Mouse (Mus musculus): Measurements from ENCODE around the gene Ehbp1.
A peak's percentile ranks its signal among the peaks of the same experiment; 100 is the strongest.

Gene Ehbp1

GRCm38 (mm10) chr11:22050864-22051263, 291.2 kb downstream of the Ehbp1 start:
- DNase-seq, result no peak

GRCm38 (mm10) chr11:22039854-22040426, 302.2 kb downstream of the Ehbp1 start:
- no peak for DNase-seq

GRCm38 (mm10) chr11:22034564-22035105, 307.5 kb downstream of the Ehbp1 start:
- no peak for DNase-seq

GRCm38 (mm10) chr11:22033582-22033981, 308.5 kb downstream of the Ehbp1 start:
- no peak for DNase-seq

- DNase-seq, result no peak
Measured at GRCm38 (mm10) chr11:22020602-22021001, 321.5 kb downstream of the Ehbp1 start.

- no peak for DNase-seq
Measured at GRCm38 (mm10) chr11:22017444-22017843, 324.6 kb downstream of the Ehbp1 start.

GRCm38 (mm10) chr11:22016341-22016740, 325.8 kb downstream of the Ehbp1 start:
- no peak for DNase-seq

GRCm38 (mm10) chr11:22008817-22009216, 333.3 kb downstream of the Ehbp1 start:
- DNase-seq, result no peak

- no peak for DNase-seq
Measured at GRCm38 (mm10) chr11:22008129-22008596, 333.9 kb downstream of the Ehbp1 start.

GRCm38 (mm10) chr11:22007781-22008110, 334.3 kb downstream of the Ehbp1 start:
- no peak for DNase-seq

- no peak for DNase-seq
Measured at GRCm38 (mm10) chr11:22007088-22007780, 334.9 kb downstream of the Ehbp1 start.

- DNase-seq, result no peak
Measured at GRCm38 (mm10) chr11:22006471-22007087, 335.5 kb downstream of the Ehbp1 start.

- DNase-seq, result no peak
Measured at GRCm38 (mm10) chr11:22005281-22005870, 336.7 kb downstream of the Ehbp1 start.

- no peak for DNase-seq
Measured at GRCm38 (mm10) chr11:22004331-22004841, 337.7 kb downstream of the Ehbp1 start.

GRCm38 (mm10) chr11:22003341-22003981, 338.6 kb downstream of the Ehbp1 start:
- peak in 1 of 2 experiments; percentile 18 for DNase-seq

- peak in 1 of 2 experiments; percentile 30 for DNase-seq
Measured at GRCm38 (mm10) chr11:22002783-22003340, 339.2 kb downstream of the Ehbp1 start, which contains the start of gene Otx1. Gene Otx1, minus strand, starts transcription at chr11:22002897.

- DNase-seq, result peak in 1 of 2 experiments; percentile 27
Measured at GRCm38 (mm10) chr11:22002062-22002782, 339.9 kb downstream of the Ehbp1 start.

- peak in 1 of 2 experiments; percentile 31 for DNase-seq
Measured at GRCm38 (mm10) chr11:22001321-22002061, 340.6 kb downstream of the Ehbp1 start.

- peak in 1 of 2 experiments; percentile 7 for DNase-seq
Measured at GRCm38 (mm10) chr11:22000316-22001076, 341.6 kb downstream of the Ehbp1 start.
